Mouse (Mus musculus): ENCODE results near the gene Synpo2. TPM values are rescaled to one million over a fixed set of nuclear protein-coding genes. Genes with fewer than 3 reads are reported as not detected.
A peak's percentile ranks its signal among the peaks of the same experiment; 100 is the strongest.

Gene Synpo2
- polyA plus RNA-seq, 1 experiment from 2014 or later: 1.1 TPM

DNA sequence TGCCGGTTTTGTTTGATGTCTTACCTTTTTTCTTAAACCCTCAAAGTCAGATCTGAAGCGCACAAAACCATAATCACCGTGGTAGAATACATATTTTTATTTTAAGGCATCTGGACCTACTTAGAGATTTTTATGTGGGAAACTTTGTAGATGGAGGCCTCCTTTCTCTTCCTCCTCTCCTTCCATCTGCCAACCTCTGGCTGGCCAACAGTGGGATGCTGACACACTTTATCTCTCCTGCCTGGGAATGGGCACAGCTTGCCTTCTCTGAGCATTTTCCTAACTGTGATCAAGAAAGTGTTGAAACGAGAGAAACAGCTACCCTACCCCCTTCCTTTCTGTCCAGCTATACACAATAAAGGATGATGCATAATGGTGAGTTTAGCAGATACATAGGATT lies 57.5 kb downstream of the Synpo2 start:
- no peaks in the 10 kb centered on the region for H3K9me3 ChIP-seq (replicated peaks; ENCODE audit: control insufficient read depth, low read length)
- 83% methylated on average over 4 of the region's 4 CpGs for WGBS
- no peaks in the 10 kb centered on the region for H3K27me3 ChIP-seq (replicated peaks; ENCODE audit: control insufficient read depth, insufficient read depth, low read length)
- ATAC-seq (no peak), DNase-seq (ENCODE audit: low spot score) (no peak)
- no peaks in the 10 kb centered on the region for H3K36me3 ChIP-seq (ENCODE audit: control insufficient read depth, insufficient read depth, low read length)
- no peak overlapping the region for H3K27ac ChIP-seq (ENCODE audit: low read depth, low read length)
- H3K4me2 ChIP-seq (ENCODE audit: low read length): no peak overlapping the region
- H3K9ac ChIP-seq (ENCODE audit: low read length): no peak overlapping the region
- H3K4me3 ChIP-seq (ENCODE audit: low read depth, low read length): no peak overlapping the region
- H3K4me1 ChIP-seq (ENCODE audit: control insufficient read depth, insufficient read depth, low read length): no peaks in the 10 kb centered on the region

DNA sequence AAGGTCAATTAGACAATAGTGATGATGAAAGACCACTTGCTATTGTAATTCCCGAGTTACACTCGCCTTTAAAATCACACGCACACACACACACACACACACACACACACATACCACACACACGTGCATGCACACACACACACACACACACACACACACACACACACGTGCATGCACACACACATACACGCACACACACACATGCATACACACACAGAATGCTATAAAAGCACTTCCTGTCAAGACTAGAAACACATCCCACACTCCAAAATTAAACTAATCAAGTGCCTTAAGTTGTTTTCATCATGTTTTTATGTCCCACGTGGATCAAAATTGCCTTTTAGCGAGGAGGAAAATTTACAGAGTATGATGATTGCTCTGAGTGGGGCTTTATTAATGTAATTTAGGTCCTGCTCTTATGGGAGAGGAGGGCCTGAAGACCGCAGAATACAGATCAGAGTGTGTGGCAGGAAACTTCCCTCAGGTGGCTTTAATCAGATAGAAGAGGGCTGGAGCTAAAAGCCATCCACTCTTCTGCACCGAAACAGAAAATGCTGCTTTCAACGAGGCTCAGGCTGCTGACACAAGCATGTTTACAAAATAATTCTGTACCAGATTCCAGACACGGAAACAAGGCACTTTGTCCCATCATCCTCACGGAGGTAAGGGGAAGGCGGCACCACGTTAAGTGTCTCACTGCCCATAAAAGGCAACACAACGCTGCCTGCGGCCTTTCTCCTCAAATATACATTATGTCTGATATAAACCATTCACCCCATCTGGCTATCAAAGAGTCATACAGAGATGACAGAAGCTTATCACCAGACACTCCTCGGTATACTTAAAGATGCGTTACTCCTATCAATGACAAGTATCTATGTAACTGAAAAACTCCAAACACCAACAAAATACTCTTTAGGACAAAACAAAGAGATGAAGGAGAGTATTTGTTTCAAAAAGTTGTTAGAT lies 59.3 kb downstream of the Synpo2 start:
- DNase-seq (ENCODE audit: low spot score) (no peak), ATAC-seq (no peak)
- H3K9ac ChIP-seq (ENCODE audit: low read length): no peak overlapping the region
- no peaks in the 10 kb centered on the region for H3K9me3 ChIP-seq (replicated peaks; ENCODE audit: control insufficient read depth, low read length)
- no peak overlapping the region for H3K27ac ChIP-seq (ENCODE audit: low read depth, low read length)
- no peaks in the 10 kb centered on the region for H3K4me1 ChIP-seq (ENCODE audit: control insufficient read depth, insufficient read depth, low read length)
- no peak overlapping the region for H3K4me2 ChIP-seq (ENCODE audit: low read length)
- 84% methylated on average over 19 of the region's 19 CpGs for WGBS
- H3K4me3 ChIP-seq (ENCODE audit: low read depth, low read length): no peak overlapping the region
- no peaks in the 10 kb centered on the region for H3K36me3 ChIP-seq (ENCODE audit: control insufficient read depth, insufficient read depth, low read length)
- no peaks in the 10 kb centered on the region for H3K27me3 ChIP-seq (replicated peaks; ENCODE audit: control insufficient read depth, insufficient read depth, low read length)

DNA sequence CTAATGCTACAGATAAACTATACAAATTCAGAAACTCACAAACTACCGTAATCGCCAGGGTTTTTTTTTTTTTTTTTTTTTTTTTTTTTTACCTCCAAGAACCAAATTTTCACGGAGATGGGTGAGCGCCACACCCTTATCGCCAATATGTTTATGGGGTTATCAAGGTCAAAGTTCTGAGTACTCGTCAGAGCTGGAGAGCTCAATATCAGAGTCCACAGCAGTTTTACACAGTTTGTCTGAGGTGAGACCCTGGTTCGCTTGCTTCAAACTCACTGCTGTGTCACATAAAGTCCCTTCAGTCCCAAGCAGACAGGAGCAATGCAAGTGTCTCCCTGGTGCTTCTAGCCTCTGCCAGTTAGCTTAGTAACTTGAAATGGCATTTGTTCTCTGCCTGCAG lies 60.8 kb downstream of the Synpo2 start:
- DNase-seq (ENCODE audit: low spot score) (no peak), ATAC-seq (no peak)
- Histone ChIP-seq H3K27ac (ENCODE audit: low read depth, low read length) (no peak overlapping the region), H3K4me1 (ENCODE audit: control insufficient read depth, insufficient read depth, low read length) (no peaks in the 10 kb centered on the region), H3K27me3 (replicated peaks; ENCODE audit: control insufficient read depth, insufficient read depth, low read length) (no peaks in the 10 kb centered on the region), H3K36me3 (ENCODE audit: control insufficient read depth, insufficient read depth, low read length) (no peaks in the 10 kb centered on the region), H3K9ac (ENCODE audit: low read length) (no peak overlapping the region), H3K9me3 (replicated peaks; ENCODE audit: control insufficient read depth, low read length) (no peaks in the 10 kb centered on the region), H3K4me3 (ENCODE audit: low read depth, low read length) (no peak overlapping the region), H3K4me2 (ENCODE audit: low read length) (no peak overlapping the region)
- WGBS: 93% methylated on average over 7 of the region's 7 CpGs

DNA sequence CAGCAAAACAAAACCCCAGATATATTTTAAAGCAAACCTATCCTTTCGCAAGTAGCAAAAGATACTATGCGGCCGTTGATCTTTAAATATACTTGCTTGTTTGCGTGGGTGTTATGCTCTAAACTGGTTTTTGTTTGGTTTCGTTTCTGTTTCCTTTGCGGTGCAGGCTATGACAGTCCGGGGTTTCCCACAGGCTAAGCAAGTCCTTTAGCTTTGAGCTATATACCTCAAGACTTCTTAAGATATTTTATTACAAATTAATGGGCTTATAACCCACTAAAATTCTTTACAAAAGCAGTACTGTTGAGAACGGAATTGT lies 61.6 kb downstream of the Synpo2 start:
- DNase-seq (ENCODE audit: low spot score) (no peak), ATAC-seq (no peak)
- Histone ChIP-seq H3K4me3 (ENCODE audit: low read depth, low read length) (no peak overlapping the region), H3K9ac (ENCODE audit: low read length) (no peak overlapping the region), H3K27me3 (replicated peaks; ENCODE audit: control insufficient read depth, insufficient read depth, low read length) (no peaks in the 10 kb centered on the region), H3K4me2 (ENCODE audit: low read length) (no peak overlapping the region), H3K4me1 (ENCODE audit: control insufficient read depth, insufficient read depth, low read length) (no peaks in the 10 kb centered on the region), H3K27ac (ENCODE audit: low read depth, low read length) (no peak overlapping the region), H3K36me3 (ENCODE audit: control insufficient read depth, insufficient read depth, low read length) (no peaks in the 10 kb centered on the region), H3K9me3 (replicated peaks; ENCODE audit: control insufficient read depth, low read length) (no peaks in the 10 kb centered on the region)
- WGBS: 93% methylated on average over 8 of the region's 8 CpGs

DNA sequence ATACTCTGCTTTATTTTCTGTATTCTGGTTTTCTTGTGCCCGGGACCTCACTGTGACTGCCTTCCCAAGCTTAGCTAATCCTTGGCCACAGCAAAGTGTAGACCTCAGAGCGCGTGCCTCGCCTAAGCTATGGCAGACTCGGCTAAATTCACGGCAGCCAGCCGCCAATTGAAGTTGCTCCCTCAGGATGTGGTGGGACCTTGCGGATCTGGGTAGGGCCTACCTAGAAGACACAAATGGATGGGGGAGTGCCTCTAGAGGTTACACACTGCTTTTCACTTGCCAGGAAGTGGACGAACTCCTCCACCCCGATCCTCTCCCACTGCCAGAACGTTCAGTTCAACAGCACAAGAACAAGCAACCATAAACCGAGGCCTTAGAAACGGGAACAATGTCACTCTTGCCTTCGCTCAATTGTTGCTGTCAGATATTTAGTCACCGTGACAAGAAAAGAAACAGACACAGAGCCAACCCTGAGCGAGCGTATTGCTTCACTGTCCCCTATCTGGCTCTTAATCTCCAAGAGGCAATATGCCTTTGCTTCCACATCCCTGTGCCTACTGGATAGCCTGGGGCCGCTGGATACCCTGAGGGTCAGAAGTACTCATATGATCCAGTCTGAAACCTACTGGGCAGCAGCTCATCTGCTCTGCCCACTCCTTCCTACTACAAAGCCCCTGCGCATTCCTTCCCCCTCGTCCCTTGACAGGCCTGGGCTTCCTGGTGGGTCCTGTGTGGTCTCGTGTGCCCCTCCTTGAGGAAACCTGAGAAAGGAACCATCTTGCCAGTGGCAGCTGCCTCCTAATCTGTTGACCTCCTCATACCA lies 62.2 kb downstream of the Synpo2 start:
- Histone ChIP-seq H3K4me2 (ENCODE audit: low read length) (no peak overlapping the region), H3K9me3 (replicated peaks; ENCODE audit: control insufficient read depth, low read length) (no peaks in the 10 kb centered on the region)

DNA sequence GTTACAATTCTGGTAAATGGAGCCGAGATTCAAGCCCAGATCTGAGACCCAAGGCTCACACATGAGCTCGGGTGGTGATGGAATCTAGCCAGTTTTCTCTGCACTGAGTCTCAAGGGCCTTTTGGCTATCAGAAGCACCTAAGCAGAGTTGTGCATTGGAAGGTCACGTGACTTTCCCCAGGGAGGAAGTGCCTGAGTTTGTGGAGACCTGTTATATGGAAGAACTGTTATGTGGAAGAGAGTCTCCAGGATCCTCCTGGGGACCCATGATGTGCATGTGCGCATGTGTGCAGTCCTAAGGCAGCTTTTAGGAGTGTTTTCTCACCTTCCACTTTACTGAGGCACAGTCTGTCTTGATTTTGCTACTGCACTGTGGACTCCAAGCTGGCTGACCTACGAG lies 63.8 kb downstream of the Synpo2 start:
- H3K9ac ChIP-seq (ENCODE audit: low read length): no peak overlapping the region
- H3K4me3 ChIP-seq (ENCODE audit: low read depth, low read length): no peak overlapping the region
- no peaks in the 10 kb centered on the region for H3K9me3 ChIP-seq (replicated peaks; ENCODE audit: control insufficient read depth, low read length)
- no peak overlapping the region for H3K27ac ChIP-seq (ENCODE audit: low read depth, low read length)
- H3K4me1 ChIP-seq (ENCODE audit: control insufficient read depth, insufficient read depth, low read length): no peaks in the 10 kb centered on the region
- H3K4me2 ChIP-seq (ENCODE audit: low read length): no peak overlapping the region
- 85% methylated on average over 5 of the region's 5 CpGs for WGBS
- H3K36me3 ChIP-seq (ENCODE audit: control insufficient read depth, insufficient read depth, low read length): no peaks in the 10 kb centered on the region
- DNase-seq (ENCODE audit: low spot score): no peak
- H3K27me3 ChIP-seq (replicated peaks; ENCODE audit: control insufficient read depth, insufficient read depth, low read length): no peaks in the 10 kb centered on the region
- no peak for ATAC-seq

More for the DNA sequence above, 62.2 kb downstream of the Synpo2 start:
- Histone ChIP-seq H3K9ac (ENCODE audit: low read length) (no peak overlapping the region), H3K27me3 (replicated peaks; ENCODE audit: control insufficient read depth, insufficient read depth, low read length) (no peaks in the 10 kb centered on the region), H3K4me3 (ENCODE audit: low read depth, low read length) (no peak overlapping the region), H3K4me1 (ENCODE audit: control insufficient read depth, insufficient read depth, low read length) (no peaks in the 10 kb centered on the region), H3K36me3 (ENCODE audit: control insufficient read depth, insufficient read depth, low read length) (no peaks in the 10 kb centered on the region), H3K27ac (ENCODE audit: low read depth, low read length) (no peak overlapping the region)
- 86% methylated on average over 21 of the region's 21 CpGs for WGBS
- no peak for DNase-seq (ENCODE audit: low spot score)
- ATAC-seq: no peak

DNA sequence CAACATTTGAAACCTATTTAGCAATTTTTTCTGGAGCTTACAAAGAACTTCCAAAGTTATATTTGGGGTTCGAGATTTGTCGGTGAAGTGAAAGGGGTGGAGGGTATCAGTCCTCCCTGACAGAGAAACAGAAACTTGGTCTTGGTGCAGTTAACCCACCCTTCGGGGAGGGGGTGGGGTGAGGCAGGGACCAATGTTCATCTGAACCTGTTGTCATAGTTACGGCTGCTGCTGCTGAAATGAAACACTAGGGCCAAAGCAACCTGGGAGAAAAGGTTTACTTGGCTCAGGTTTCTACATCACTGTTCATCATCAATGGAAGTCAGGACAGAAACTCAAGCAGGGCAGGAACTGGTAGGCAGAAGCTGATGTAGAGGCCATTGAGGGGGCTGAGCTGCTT lies 66.6 kb downstream of the Synpo2 start:
- Histone ChIP-seq H3K27ac (ENCODE audit: low read depth, low read length) (no peak overlapping the region), H3K27me3 (replicated peaks; ENCODE audit: control insufficient read depth, insufficient read depth, low read length) (no peaks in the 10 kb centered on the region), H3K4me2 (ENCODE audit: low read length) (no peak overlapping the region), H3K9ac (ENCODE audit: low read length) (no peak overlapping the region), H3K4me3 (ENCODE audit: low read depth, low read length) (no peak overlapping the region), H3K4me1 (ENCODE audit: control insufficient read depth, insufficient read depth, low read length) (no peaks in the 10 kb centered on the region), H3K9me3 (replicated peaks; ENCODE audit: control insufficient read depth, low read length) (no peaks in the 10 kb centered on the region), H3K36me3 (ENCODE audit: control insufficient read depth, insufficient read depth, low read length) (no peaks in the 10 kb centered on the region)
- no peak for DNase-seq (ENCODE audit: low spot score)
- ATAC-seq: 0 out of 2 replicates have a peak, but pooled peaks have one; percentile 21
- WGBS: 74% methylated on average over 4 of the region's 4 CpGs

DNA sequence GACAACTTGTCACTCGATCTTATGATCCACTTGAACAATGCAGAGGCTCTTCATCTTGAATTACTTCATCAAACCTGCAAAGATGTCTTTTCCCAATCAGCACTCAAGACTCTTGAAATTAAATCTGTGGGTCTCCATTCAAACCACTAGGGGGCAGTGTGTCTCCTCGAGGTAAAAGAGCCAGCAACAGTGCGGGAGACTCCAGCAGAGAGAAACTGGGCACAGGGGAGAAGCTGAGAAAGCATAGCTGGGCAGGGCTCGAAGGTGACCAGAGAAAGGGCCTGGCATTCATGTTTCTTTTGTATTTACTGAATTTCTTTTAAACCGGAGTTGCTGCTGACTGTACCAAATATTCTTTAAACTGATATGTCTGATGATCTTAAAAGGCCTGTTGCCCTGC lies 67.1 kb downstream of the Synpo2 start:
- WGBS: 11% methylated on average over 5 of the region's 5 CpGs
- peak; percentile 85 for DNase-seq (ENCODE audit: low spot score)

DNA sequence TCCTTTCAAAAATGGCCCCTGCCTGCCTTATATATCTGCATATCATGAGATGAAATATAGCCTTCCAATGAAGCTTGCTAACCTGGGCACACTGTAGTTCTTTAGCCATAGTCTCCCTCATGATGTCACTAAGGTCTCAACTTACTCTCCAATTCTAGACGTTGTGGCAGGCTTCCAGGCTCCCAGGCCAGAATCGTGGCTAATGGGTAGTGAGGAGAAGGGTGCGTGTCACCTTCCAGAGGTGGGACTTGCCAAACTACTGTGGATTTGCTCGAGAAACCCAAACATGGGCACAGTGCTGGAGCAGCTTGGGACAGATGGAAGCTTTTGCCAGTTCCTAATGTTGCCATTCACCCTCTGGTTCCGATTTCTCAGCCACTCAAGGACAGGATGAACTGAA lies 69.5 kb downstream of the Synpo2 start:
- Histone ChIP-seq H3K4me1 (ENCODE audit: control insufficient read depth, insufficient read depth, low read length) (no peaks in the 10 kb centered on the region), H3K4me3 (ENCODE audit: low read depth, low read length) (no peak overlapping the region), H3K4me2 (ENCODE audit: low read length) (no peak overlapping the region), H3K36me3 (ENCODE audit: control insufficient read depth, insufficient read depth, low read length) (no peaks in the 10 kb centered on the region), H3K9me3 (replicated peaks; ENCODE audit: control insufficient read depth, low read length) (no peaks in the 10 kb centered on the region), H3K27ac (ENCODE audit: low read depth, low read length) (no peak overlapping the region), H3K27me3 (replicated peaks; ENCODE audit: control insufficient read depth, insufficient read depth, low read length) (no peaks in the 10 kb centered on the region), H3K9ac (ENCODE audit: low read length) (no peak overlapping the region)
- 59% methylated on average over 5 of the region's 5 CpGs for WGBS
- ATAC-seq (no peak), DNase-seq (ENCODE audit: low spot score) (no peak)

More for the DNA sequence above, 67.1 kb downstream of the Synpo2 start:
- Histone ChIP-seq H3K27ac (ENCODE audit: low read depth, low read length) (no peak overlapping the region), H3K27me3 (replicated peaks; ENCODE audit: control insufficient read depth, insufficient read depth, low read length) (no peaks in the 10 kb centered on the region), H3K36me3 (ENCODE audit: control insufficient read depth, insufficient read depth, low read length) (no peaks in the 10 kb centered on the region), H3K9me3 (replicated peaks; ENCODE audit: control insufficient read depth, low read length) (no peaks in the 10 kb centered on the region), H3K4me2 (ENCODE audit: low read length) (no peak overlapping the region), H3K4me3 (ENCODE audit: low read depth, low read length) (no peak overlapping the region), H3K4me1 (ENCODE audit: control insufficient read depth, insufficient read depth, low read length) (no peaks in the 10 kb centered on the region), H3K9ac (ENCODE audit: low read length) (no peak overlapping the region)
- peak; percentile 61; the same call in 1 of the 2 replicates for ATAC-seq
